Mouse (Mus musculus) lung, adult 18-20 months (tissue): Measurements from ENCODE around the gene Pxmp4.

Source experiments
- DNase-seq, 2 experiments: peaks; one replicate each; pipeline ENCODE4 v3.0.0; 2022; ENCODE audit warnings: mixed read lengths in 2 of 2

Pxmp4 gene

GRCm38 (mm10) chr2:154609050-154609767 lies 5.7 kb upstream of the Pxmp4 start:
- no peak for DNase-seq

DNA sequence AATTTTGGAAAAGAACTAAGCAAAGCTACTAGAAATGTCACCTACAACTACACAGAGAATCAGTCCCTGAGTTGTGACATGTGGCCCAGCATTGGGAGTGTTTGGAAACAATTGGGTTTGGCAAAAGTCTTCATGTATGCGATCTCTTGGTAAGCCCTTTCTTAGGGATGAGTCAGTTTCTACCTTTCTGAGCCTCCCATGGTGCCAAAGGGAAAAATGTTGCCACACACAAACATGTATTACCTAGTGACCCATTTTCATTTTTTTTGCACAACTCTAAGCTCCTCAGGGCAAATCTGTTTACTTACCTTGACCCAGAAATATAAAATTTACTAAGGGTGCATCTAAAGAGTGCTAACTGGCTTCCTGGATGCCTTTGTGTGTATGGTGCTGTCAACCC lies 3.5 kb upstream of the Pxmp4 start:
- DNase-seq, result no peak

DNA sequence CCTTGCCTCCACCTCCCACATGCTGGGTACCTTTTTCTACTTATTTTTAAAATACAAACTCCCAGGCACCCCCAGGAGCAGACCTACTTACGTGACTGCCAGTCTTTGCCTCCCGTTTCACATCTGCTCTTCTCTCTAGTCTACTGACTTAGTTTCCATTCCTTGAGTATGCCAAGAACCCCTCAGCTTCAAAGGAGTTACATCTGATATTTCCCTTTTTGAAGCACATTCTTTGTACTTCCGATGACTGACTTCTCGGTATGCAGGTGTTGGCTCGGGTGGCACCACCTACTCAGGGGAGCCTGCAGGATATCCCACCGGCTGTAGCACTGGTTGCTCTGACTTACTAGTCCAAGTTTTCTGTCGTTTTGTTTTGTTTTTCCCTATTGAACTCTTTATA lies 648 bp upstream of the Pxmp4 start:
- DNase-seq, result no peak

DNA sequence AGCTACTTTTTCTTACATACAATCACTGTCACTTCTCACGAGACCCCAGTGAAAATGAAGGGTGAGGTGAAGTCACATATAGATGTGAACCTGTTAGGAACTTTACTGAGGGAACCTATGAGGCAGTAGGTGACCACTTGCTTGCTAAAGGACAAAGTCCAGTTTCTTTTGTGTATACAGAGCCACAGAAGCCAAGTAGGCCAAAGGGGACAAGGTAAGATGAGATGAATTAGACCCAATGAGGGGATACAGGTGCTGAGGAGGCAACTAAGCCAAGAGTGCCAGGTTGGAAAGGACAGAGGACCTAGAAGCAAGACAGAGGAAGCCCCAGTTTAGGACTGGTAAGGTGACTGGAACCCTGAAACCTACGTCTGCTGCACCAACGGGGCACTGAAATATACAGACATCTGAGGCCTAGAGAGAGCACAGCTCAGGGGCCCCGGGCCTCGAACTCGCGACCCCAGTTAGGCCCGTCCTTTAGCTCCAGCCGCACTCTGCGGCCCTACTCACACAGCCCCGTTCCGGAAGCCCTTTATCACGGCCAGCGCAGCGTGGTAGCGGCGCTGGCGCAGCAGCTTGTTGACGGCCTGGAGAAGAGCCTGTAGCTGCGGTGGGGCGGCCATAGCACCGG lies 386 bp downstream of the Pxmp4 start:
- DNase-seq, result no peak

DNA sequence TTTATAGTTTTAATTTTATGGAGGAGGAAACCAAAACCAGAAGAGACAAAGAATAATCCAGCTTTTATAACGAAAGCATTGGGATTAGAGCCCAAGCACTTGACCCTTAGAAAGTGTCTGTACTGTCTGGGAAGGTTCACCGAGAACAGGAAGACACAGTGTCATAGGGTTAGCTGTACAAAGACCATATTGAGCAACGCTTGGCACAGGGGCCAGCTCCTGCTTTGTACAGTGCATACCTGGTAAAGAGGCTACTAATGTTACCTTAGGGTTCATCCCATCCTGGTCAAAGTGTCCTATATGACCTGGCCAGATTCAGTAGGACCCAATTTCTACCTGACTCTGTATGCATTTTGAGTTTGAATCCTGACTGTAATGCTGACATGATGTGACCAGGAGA lies 2.2 kb downstream of the Pxmp4 start:
- DNase-seq, result no peak

- DNase-seq, result no peak
These were observed 2.9 kb downstream of the Pxmp4 start for GRCm38 (mm10) chr2:154600586-154600985.

- DNase-seq, result no peak
These were observed 6.1 kb downstream of the Pxmp4 start for GRCm38 (mm10) chr2:154597399-154597798.

DNA sequence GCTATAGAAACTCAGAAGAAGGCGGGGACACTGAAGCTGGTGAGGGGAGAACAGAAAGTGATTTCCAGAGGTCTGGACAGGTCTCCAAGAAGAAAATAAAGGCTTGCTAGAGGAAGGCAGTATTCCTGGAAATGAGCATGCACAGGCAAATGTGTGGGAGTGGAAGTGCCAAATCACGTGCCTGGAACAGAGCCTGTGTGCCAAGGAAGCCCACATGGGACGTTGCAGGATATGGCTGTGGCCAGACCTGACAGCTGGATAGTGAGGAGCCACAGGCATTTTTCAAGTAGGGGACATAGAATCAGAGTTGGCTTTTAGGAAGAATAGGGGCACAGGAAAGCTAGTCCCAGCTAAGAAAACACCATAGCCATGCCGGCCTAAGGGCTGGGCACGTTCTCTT lies 7.7 kb downstream of the Pxmp4 start:
- DNase-seq, result no peak

DNA sequence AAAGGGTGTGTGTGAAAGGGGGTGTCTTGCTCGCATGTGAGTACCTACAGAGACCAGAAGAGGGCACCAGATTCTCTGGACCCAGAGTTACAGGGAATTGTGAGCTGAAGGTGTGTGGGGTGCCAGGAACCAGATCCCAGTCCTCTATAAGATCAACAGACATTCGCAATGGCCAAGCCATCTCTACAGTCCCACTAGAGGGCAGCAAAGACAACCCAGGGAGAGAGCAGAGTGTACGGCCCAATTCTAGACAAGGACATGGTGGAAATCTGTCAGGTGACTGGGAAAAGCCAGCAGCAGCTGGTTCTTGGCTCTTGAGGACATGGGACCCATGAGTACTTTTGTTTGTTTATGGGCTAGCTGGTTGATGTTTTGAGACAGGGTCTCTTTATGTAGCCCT lies 10.5 kb downstream of the Pxmp4 start:
- peak; percentile 57 to 67 for DNase-seq

DNA sequence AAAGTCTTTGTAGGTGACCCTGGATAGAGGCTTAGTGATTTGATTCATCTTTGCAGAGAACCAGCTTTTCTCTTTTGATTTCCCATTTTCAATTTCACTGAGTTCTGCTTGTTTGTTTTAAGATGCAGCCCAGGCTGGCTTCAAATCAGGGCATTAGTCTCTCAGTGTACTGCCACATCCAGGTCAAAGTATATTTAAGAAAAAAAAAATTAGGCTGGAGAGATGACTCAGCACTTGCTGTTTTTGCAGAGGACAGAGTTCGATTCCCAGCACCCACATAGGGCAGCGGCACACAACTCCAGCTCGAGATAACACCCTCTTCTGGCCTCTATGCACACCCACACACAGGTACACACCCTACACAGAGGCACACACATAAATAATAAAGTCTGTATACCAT lies 12.3 kb downstream of the Pxmp4 start:
- DNase-seq, result no peak

DNA sequence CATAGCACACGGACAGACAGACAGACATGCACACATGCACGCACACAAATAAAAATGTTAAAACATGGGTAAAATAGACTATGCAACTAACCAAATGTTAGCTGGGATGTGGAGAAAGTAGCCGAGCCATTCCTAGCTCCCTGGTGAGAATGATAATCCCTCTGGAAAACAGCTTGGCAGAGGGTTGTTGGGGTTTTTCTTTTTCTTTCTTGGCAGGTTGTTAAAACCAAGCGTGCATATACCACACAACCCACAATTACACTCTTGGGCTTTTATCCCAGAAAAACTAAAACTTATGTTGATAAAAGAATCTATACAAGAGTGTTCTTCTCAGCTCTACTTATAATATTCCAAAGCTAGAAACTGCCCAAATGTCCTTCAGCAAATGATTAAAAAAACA lies 14.5 kb downstream of the Pxmp4 start:
- DNase-seq, result no peak

DNA sequence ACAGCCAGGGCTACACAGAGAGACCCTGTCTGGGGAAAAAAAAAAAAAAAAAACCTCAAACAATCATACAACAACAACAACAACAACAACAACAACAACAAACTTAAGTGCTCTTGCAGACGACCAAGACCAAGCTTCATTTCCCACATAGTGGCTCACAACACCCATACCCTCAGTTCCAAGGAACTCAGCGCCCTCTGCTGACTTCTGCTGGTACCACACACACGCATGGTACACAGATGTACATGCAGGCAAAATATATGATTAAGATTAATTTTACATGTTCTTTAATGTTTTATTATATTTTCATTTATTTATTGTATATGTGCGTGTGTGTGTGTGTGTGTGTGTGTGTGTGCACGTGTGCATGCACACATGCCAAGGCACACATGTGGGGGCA lies 17.1 kb downstream of the Pxmp4 start:
- no peak for DNase-seq

- DNase-seq, result no peak
These were observed 18.4 kb downstream of the Pxmp4 start for GRCm38 (mm10) chr2:154584931-154585601.

DNA sequence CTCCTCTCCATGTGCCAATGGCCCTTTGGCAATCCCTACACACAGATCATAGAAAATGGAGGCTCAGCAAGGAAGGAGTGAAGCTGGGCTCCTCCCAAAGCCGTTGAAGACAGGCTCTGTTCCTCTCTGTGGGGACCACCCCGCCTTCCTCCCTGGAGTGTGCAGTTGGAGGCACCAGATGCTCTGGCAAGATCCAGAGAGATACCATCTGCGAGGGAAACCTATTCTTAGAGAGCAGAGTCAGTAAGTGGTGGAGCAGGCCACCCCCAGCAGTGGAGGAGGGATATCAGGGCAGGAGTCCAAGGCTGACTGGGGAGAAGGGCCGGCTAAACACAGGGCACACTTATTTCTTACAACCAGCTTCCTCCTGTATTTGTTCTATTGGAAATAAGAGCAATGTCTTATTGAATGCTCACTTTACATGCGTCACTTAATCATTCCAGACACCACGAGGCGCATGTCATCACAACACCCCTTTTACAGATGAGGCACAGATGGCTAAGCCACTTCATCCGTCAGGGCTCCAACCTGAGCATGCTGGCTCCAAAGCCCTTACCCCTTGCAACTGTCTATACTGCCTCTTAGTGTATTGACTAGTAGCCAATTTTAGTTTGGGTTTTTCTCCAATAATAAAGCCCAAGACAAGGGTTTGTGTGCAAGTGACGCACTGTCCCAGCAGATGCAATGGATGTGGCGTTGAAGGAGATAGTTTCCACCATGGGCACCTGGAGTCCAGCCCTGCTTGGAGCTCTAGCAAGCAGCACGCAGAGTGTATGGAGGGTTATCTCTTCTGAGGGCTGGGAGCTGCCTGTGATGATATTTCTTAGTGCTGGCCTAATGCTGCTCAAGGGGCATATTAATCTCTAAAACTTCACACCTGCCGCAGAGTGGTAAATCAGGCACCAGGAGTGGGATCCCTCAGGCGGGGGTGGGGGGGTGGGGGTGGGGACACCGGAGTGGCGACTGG lies 19.3 kb downstream of the Pxmp4 start:
- no peak for DNase-seq

- DNase-seq, result no peak
These were observed 22.1 kb downstream of the Pxmp4 start for GRCm38 (mm10) chr2:154581421-154581820.

GRCm38 (mm10) chr2:154580586-154580985 lies 22.9 kb downstream of the Pxmp4 start:
- no peak for DNase-seq

DNA sequence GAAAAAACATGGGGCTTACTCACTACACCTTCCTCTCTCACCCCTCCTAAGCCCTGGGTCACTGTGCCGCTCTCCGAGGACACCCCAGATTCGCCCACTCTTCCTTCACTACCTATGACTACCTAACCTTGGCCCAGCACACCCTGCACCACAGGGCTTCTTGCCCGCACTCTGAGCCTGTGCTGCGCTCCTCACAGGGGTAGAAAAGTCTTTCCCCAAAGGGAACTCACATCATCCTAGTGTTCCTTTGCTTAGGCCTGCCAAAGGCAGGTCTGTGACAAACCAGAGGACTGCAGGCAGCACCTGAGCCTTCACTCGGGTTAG lies 25.8 kb downstream of the Pxmp4 start:
- DNase-seq, result no peak

- no peak for DNase-seq
These were observed 26.4 kb downstream of the Pxmp4 start for GRCm38 (mm10) chr2:154576876-154577743.

DNA sequence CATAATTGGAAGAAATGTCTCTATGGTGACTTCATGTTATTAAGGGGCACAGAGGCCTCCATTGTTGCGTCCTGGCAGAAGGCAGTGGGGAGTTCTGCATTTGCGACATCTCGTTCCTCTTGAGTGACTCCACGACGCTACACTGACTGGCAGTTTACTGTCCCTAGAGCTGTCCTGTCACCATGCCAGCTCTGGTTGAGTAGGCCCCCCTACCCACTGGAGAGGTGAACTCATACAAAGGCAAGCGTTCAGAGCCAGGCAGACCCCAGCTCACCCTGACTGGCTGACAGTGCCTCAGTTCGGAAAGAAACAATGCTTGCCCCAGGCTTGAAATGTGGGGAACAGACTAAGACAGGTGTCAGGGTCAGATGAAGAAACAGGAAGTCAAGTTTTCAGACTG lies 29.2 kb downstream of the Pxmp4 start:
- no peak for DNase-seq

DNA sequence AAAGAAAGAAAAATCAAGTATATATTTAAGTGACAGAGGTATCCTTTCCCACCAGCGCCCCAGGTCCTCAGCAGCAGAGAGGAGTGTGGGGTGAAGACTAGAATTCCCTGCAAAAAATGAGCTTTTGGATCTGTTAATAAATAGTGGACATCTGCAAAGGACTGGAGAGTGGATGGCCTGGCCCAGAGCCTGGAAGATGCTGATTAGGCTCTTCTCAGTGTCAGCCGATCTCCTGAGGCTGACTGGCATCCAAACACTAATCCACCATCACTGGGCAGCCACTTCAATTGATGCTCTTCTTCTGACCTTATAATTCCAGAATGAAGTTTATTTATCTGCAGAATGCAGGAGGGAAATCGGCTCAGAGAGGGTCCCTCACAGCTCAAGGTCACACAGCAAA lies 30.5 kb downstream of the Pxmp4 start:
- DNase-seq, result no peak

DNA sequence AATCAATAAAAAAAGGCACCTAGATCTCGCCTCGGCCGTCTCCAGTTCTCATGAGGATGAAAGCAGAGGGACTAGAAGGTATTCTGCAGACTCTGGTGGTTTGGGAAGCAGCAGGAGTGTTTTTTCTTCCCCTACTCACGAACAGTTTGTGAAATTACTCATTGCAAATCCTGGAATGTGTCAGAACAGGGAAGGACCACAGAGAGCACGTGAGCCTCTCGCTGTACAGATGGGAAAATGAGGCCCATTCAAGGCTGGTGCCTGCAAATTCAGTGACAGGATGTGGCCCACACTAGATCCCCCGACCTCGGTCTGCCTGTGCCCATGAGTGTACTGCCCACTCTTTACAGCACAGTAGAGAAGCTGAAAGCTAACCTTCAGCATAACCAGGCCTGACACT lies 31.5 kb downstream of the Pxmp4 start:
- DNase-seq, result no peak

DNA sequence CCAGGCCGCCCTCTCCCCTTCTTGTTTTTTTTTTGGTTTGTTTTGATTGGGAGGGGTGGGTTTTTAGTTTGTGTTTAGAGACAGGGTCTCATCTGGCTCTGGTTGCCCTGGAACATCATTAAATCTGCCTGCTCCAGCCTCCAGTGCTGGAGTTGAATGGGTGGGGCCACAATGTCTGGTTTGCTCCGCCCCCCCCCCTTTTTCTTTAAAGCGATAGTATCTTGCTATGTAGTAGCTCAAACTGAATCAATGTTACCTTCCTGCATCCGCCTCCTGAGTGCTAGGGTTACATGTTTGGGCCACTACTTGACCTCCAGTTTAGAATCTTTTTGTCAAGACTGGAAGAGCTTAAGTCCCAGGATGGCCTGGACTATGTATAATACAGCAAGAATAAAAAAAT lies 32.2 kb downstream of the Pxmp4 start:
- no peak for DNase-seq
